Mouse (Mus musculus): Measurements from ENCODE around the gene Macrod2. TPM values are rescaled to one million over a fixed set of nuclear protein-coding genes. Genes with fewer than 3 reads are reported as not detected.
A peak's percentile ranks its signal among the peaks of the same experiment; 100 is the strongest.

Macrod2 gene
- polyA plus RNA-seq, 1 experiment from 2014 or later = 89.4 TPM

DNA sequence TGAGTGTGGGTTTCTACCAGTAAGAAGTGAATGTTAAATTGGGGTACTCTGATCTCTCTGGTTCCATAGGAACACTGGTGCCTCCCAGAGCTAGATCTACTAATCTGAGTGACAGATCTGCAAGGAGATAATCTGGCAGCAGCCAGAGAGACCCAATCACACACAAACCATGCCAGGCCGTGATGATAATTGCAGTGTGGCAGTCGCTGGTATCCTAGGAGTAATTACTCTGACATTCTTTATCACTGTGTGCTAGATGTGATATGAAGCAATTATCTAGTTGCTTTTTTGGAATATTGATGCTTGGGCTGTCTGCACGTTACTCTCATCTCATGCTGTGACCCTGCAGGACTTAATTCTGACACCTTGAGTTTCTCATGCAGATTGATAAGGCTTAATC lies 1518.4 kb downstream of the Macrod2 start:
- WGBS = 26% methylated on average over 3 of the region's 3 CpGs
- 0 out of 2 replicates have a peak, but pooled peaks cover 11% of the 10 kb centered on the region for H3K4me1 ChIP-seq
- H3K9ac ChIP-seq (replicated peaks) = no peak overlapping the region
- no peaks in the 10 kb centered on the region for H3K27me3 ChIP-seq (replicated peaks)
- H3K36me3 ChIP-seq = no peaks in the 10 kb centered on the region
- no peaks in the 10 kb centered on the region for H3K9me3 ChIP-seq (replicated peaks)
- no peak overlapping the region for H3K4me2 ChIP-seq
- peak overlapping the region; percentile 37; the same call in 1 of the 2 replicates for H3K27ac ChIP-seq (replicated peaks)
- no peak overlapping the region for H3K4me3 ChIP-seq (replicated peaks)
- ATAC-seq (ENCODE audit: low FRiP score) = peak; percentile 71

DNA sequence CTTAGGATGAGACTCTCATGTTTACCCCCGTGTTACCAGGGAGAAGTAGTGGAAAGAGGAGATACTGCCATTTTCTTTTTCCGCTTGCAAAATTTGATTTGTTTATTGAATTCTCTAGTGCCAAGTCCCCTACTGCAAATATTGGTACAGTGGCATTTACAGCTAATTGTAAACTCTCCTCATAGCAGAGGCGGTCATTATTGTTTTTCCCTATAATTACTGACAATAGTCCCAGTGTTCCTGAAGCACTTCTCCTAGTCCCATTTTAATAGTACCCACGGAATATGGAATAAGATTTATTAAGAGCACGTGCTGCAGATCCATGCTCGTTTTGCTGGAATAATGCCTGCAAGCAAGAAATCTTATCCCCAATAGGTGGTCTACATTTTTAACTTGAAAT lies 1518.8 kb downstream of the Macrod2 start:
- WGBS = 36% methylated on average over 6 of the region's 6 CpGs
- Histone ChIP-seq H3K4me1 (0 out of 2 replicates have a peak, but pooled peaks cover 11% of the 10 kb centered on the region), H3K36me3 (no peaks in the 10 kb centered on the region), H3K4me2 (no peak overlapping the region), H3K9ac (replicated peaks) (no peak overlapping the region), H3K27ac (replicated peaks) (peak overlapping the region; percentile 37; the same call in 1 of the 2 replicates), H3K9me3 (replicated peaks) (no peaks in the 10 kb centered on the region), H3K4me3 (replicated peaks) (no peak overlapping the region), H3K27me3 (replicated peaks) (no peaks in the 10 kb centered on the region)
- peak; percentile 84 for ATAC-seq (ENCODE audit: low FRiP score)

DNA sequence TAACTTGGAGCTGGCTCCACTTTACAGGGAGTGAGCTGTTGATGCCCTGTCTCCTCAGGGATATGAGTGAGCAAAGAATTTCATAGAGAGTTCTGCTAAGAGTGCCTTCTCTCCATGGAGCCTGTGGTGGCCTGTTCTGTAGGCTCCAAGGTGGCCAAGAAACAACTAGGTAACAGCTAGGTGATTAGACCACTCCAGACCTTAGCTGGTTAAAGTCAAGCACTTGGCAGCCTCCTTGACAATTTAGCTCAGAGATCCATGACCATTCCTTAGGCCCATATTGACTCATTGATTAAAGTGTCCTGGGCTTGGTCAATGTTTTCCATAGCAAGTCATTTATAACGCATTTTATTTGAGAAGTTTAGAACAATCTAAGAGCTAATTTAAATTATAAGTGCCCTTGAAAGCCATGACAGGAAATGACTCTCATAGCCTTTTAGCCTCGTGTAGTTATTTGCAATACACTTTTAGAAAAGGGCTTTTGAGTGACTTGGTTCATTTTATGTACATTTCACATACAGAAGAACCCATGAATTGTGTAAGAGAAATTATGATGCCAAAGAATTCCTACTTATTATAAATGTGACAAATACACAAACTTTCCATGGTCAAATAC lies 1525.4 kb downstream of the Macrod2 start:
- H3K4me1 ChIP-seq = no peaks in the 10 kb centered on the region
- no peak for ATAC-seq (ENCODE audit: low FRiP score)
- no peak overlapping the region for H3K4me2 ChIP-seq
- no peak overlapping the region for H3K9ac ChIP-seq (replicated peaks)
- H3K27me3 ChIP-seq (replicated peaks) = no peaks in the 10 kb centered on the region
- no peak overlapping the region for H3K27ac ChIP-seq (replicated peaks)
- H3K36me3 ChIP-seq = no peaks in the 10 kb centered on the region
- no peak overlapping the region for H3K4me3 ChIP-seq (replicated peaks)
- WGBS = 80% methylated on average over 2 of the region's 2 CpGs
- H3K9me3 ChIP-seq (replicated peaks) = no peaks in the 10 kb centered on the region

DNA sequence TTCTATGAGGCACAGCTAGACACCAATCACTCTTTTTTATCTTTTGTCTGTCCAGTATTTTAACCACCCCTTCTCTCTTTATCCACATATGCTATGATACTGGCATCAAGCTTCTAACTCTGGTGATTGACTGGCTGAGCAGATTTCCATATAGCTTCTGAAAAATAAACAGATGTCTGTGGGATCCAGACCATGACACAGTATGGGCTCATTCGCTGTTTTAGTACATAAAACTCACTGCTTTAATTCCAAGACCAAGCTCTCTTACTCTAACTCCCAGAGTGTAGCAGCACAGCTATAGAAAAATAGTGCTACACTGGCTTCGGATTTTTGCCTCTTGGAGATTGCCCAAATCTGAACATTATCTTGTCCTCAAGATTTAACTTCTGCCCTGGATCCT lies 1540.0 kb downstream of the Macrod2 start:
- no peak for ATAC-seq (ENCODE audit: low FRiP score)
- H3K36me3 ChIP-seq = no peaks in the 10 kb centered on the region

DNA sequence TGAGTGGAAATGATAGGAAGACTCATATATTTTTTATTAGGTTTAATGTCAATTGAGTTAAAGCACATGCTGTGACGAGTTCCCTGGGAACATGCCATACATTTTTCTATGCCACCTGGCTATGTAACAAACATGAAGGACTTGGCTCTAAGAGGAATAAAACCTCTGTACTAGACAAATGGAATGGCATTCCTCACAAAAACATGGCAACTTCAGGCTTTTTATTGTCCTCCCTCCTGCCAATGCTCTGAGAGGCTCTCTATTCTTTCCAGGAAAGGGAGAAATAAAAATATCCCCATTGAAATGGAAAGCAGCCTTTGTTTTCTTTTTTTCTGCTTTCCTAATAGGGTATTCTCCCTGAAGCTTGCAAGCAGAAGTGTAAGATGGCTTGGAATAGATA lies 1559.7 kb downstream of the Macrod2 start:
- no peak for ATAC-seq (ENCODE audit: low FRiP score)
- Histone ChIP-seq H3K4me2 (no peak overlapping the region), H3K4me3 (replicated peaks) (no peak overlapping the region), H3K4me1 (no peaks in the 10 kb centered on the region), H3K27ac (replicated peaks) (no peak overlapping the region), H3K27me3 (replicated peaks) (no peaks in the 10 kb centered on the region), H3K9ac (replicated peaks) (no peak overlapping the region), H3K36me3 (no peaks in the 10 kb centered on the region), H3K9me3 (replicated peaks) (no peaks in the 10 kb centered on the region)
- 28% methylated on average over 1 of the region's 1 CpGs for WGBS

More for the DNA sequence above, 1540.0 kb downstream of the Macrod2 start:
- Histone ChIP-seq H3K9ac (replicated peaks) (no peak overlapping the region), H3K27me3 (replicated peaks) (no peaks in the 10 kb centered on the region), H3K4me1 (no peaks in the 10 kb centered on the region), H3K4me3 (replicated peaks) (no peak overlapping the region), H3K4me2 (no peak overlapping the region), H3K27ac (replicated peaks) (no peak overlapping the region), H3K9me3 (replicated peaks) (no peaks in the 10 kb centered on the region)
- 56% methylated on average over 2 of the region's 2 CpGs for WGBS

DNA sequence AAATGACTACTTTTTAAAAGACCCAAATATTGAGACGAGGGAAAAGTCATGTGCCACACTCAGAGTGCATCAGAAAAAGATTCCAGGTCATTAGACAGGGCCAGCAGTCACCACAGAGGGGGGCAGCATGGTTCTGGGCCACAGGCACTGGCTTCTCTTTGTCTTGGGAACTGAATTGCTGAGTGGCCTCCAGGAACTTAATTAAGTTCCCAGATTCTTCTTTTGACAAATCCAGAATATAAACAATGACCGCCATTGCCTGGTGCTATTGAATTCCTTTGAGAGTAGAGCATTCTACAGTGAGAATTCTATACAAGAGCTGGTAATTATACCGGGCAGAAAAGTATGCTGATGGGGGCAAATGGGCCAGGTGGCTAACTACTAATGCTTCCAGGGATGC lies 1560.1 kb downstream of the Macrod2 start:
- H3K36me3 ChIP-seq = no peaks in the 10 kb centered on the region
- no peaks in the 10 kb centered on the region for H3K27me3 ChIP-seq (replicated peaks)
- H3K27ac ChIP-seq (replicated peaks) = no peak overlapping the region
- no peak for ATAC-seq (ENCODE audit: low FRiP score)
- no peak overlapping the region for H3K4me3 ChIP-seq (replicated peaks)
- no peaks in the 10 kb centered on the region for H3K4me1 ChIP-seq
- H3K4me2 ChIP-seq = no peak overlapping the region
- WGBS = 5% methylated on average over 3 of the region's 3 CpGs
- no peaks in the 10 kb centered on the region for H3K9me3 ChIP-seq (replicated peaks)
- no peak overlapping the region for H3K9ac ChIP-seq (replicated peaks)

DNA sequence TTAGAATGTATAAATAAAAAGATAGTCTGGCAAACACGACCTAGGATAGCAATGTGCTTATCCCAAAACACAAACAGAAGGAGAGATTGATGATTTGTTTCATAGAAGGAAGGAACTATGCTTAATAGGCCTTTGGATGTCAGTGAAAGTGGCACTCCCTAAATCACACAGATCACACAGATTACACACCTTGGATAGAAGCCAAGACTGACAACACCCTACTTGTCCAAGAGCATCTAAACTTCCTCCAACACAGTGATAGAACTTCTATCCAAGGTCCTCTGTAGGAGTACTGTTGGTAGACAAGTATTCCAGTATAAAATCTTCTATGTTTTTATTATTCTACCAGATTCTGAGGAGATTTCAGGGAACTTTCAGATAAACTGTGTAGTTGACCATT lies 1567.8 kb downstream of the Macrod2 start:
- H3K36me3 ChIP-seq = no peaks in the 10 kb centered on the region
- no peak for ATAC-seq (ENCODE audit: low FRiP score)
- H3K4me2 ChIP-seq = no peak overlapping the region

DNA sequence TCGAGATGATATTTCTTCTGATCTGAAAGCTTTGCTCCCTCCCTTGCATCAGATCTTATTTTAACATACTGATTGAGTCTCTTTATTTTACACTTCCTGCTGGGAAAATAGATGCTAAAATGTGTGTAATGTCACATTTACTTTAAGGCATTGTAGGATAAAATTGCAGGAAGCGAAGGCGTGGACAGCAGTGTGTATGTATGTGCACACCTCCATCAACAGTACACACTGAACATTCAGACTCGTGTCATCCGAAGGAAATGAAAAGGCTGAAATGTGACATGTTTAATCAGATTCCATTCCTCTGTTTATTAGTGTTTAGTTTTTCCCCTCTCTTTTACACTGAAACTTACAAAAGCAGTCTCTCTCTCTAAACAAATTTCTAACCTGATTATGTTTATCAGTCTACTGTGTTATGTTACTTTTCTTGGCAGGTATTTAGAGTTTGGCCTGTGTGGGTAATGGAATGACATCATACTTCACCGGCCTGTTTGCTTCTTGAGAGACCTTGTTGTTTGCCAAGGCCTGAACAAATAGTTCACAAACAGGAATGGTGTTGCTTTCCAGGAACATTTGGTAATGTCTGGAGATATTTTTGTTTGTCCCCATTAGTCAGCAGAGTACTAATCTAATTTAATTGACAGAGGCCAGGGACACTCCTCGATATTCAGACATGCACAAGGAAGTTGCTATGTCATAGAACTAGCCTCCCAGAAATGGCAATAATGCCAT lies 1588.7 kb downstream of the Macrod2 start:
- ATAC-seq (ENCODE audit: low FRiP score) = no peak
- Histone ChIP-seq H3K4me3 (replicated peaks) (no peak overlapping the region), H3K27ac (replicated peaks) (no peak overlapping the region), H3K9ac (replicated peaks) (no peak overlapping the region), H3K4me1 (no peaks in the 10 kb centered on the region), H3K4me2 (no peak overlapping the region), H3K36me3 (no peaks in the 10 kb centered on the region), H3K27me3 (replicated peaks) (no peaks in the 10 kb centered on the region), H3K9me3 (replicated peaks) (no peaks in the 10 kb centered on the region)
- 76% methylated on average over 7 of the region's 7 CpGs for whole genome bisulfite sequencing

More for the DNA sequence above, 1567.8 kb downstream of the Macrod2 start:
- Histone ChIP-seq H3K27me3 (replicated peaks) (no peaks in the 10 kb centered on the region), H3K4me3 (replicated peaks) (no peak overlapping the region), H3K9ac (replicated peaks) (no peak overlapping the region), H3K27ac (replicated peaks) (no peak overlapping the region), H3K4me1 (no peaks in the 10 kb centered on the region), H3K9me3 (replicated peaks) (no peaks in the 10 kb centered on the region)
- 66% methylated on average over 1 of the region's 1 CpGs for WGBS

DNA sequence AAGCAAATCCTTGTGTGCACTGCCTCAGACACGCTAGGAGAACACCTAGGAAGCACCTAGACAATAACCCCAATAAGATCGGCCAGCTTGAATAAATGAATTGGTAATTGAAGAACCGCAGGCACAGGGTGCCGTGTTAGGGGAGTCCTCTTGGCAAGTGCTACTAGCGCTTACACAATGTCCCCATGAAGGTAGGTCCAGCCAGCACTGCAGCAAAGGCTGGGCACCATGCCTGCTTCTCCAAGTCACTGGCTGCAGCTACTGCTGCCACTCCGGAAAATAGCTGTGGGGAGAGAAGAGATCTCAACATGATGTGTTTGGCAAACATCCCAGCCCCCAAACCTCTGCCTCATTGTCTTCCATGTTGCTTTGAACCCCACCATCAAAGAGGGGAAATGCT lies 1603.8 kb downstream of the Macrod2 start:
- Histone ChIP-seq H3K27me3 (replicated peaks) (no peaks in the 10 kb centered on the region), H3K4me1 (no peaks in the 10 kb centered on the region), H3K27ac (replicated peaks) (no peak overlapping the region), H3K36me3 (no peaks in the 10 kb centered on the region), H3K4me2 (no peak overlapping the region), H3K9ac (replicated peaks) (no peak overlapping the region), H3K9me3 (replicated peaks) (no peaks in the 10 kb centered on the region), H3K4me3 (replicated peaks) (no peak overlapping the region)
- 62% methylated on average over 6 of the region's 6 CpGs for WGBS
- peak; percentile 47; the same call in 1 of the 2 replicates for ATAC-seq (ENCODE audit: low FRiP score)

DNA sequence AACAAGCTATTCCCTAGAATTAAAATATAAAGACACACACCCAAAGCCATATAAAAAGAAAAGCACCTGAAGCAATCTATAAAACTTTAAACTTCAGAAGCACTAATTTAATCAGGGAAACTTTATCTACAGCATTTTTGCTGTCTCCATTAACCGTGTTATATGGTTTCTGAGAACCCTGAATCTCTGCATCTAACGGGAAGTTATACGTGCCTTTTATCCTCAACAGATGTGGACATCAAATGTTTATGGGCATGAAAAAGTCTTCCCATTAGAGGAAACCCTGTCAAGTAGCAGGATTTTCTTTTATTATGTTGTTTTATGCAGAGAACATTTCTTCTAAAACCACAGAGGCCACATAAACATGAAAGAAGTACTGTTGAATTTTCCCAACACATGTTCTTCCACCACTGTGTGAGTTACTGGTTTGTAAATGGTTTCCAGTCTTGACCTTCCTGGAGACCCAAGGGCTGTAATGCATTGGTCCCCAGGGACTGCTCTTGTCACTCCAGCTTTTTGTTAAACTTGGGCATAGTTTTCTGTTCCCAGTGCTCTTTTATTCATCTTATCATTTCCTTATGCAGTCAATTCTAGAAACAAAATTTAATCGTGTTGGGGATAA lies 1629.5 kb downstream of the Macrod2 start:
- no peak overlapping the region for H3K9ac ChIP-seq (replicated peaks)
- H3K27ac ChIP-seq (replicated peaks) = no peak overlapping the region
- no peaks in the 10 kb centered on the region for H3K4me1 ChIP-seq
- H3K4me3 ChIP-seq (replicated peaks) = no peak overlapping the region
- H3K36me3 ChIP-seq = no peaks in the 10 kb centered on the region
- no peaks in the 10 kb centered on the region for H3K9me3 ChIP-seq (replicated peaks)
- H3K27me3 ChIP-seq (replicated peaks) = no peaks in the 10 kb centered on the region
- H3K4me2 ChIP-seq = no peak overlapping the region
- no peak for ATAC-seq (ENCODE audit: low FRiP score)
- WGBS = 74% methylated on average over 4 of the region's 4 CpGs

DNA sequence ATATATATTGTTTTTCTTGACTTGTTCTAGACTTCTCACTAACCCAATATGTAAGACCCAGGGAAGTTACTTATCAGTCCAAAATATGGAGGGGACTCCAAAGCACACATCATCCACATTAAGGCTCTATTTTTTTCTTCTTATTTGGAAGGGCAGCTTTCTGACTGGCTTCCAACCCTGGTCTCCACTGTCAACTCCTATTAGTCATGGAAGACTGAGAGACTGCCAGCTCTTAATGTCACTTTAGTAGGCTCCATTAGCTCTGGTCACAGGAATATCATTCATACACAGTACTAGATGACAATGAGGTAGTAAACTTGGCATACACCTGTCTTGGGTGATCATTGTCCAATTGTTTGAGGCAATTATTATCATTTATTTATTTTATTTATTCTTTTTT lies 1631.6 kb downstream of the Macrod2 start:
- no peaks in the 10 kb centered on the region for H3K27me3 ChIP-seq (replicated peaks)

More for the DNA sequence above, 1631.6 kb downstream of the Macrod2 start:
- no peak overlapping the region for H3K9ac ChIP-seq (replicated peaks)
- no peaks in the 10 kb centered on the region for H3K9me3 ChIP-seq (replicated peaks)
- no peak overlapping the region for H3K27ac ChIP-seq (replicated peaks)
- no peaks in the 10 kb centered on the region for H3K4me1 ChIP-seq
- no peaks in the 10 kb centered on the region for H3K36me3 ChIP-seq
- no peak overlapping the region for H3K4me2 ChIP-seq
- no peak overlapping the region for H3K4me3 ChIP-seq (replicated peaks)
- no peak for ATAC-seq (ENCODE audit: low FRiP score)
